Mouse (Mus musculus) intestine, embryonic 16.5 days (tissue): ENCODE data around the gene Treml4. TPM values are rescaled to one million over a fixed set of nuclear protein-coding genes. Genes with fewer than 3 reads are reported as not detected.

Source experiments
- ATAC-seq: fragments of 200-750 bp; cut with Nextera tagmentation; 2 replicates; pipeline ENCODE4 v1.8.0; 2017; ENCODE audit warnings: moderate TSS enrichment, moderate library complexity
- H3K27ac ChIP-seq: fragments of 300-500 bp; sonication (generic); 2 replicates; pipeline ENCODE4 v1.5.1; 2014; ENCODE audit warnings: mild to moderate bottlenecking, low read length
- H3K27me3 ChIP-seq: fragments of 300-500 bp; sonication (generic); replicated peaks from 2 replicates; pipeline ENCODE4 v1.6.1; 2014; ENCODE audit warnings: low read length, control low read depth, mixed read lengths; ENCODE audit not compliant: control insufficient read depth, insufficient read depth
- H3K36me3 ChIP-seq: fragments of 300-500 bp; sonication (generic); 2 replicates; pipeline ENCODE4 v1.6.1; 2014; ENCODE audit warnings: low read length, control low read depth; ENCODE audit not compliant: control insufficient read depth, insufficient read depth
- H3K4me1 ChIP-seq: fragments of 300-500 bp; sonication (generic); 2 replicates; pipeline ENCODE4 v1.6.1; 2014; ENCODE audit warnings: low read length, control low read depth, mixed read lengths; ENCODE audit not compliant: control insufficient read depth, insufficient read depth
- H3K4me2 ChIP-seq: fragments of 300-500 bp; sonication (generic); 2 replicates; pipeline ENCODE4 v1.6.1; 2014; ENCODE audit warnings: low read depth, low read length, control low read depth
- H3K4me3 ChIP-seq: fragments of 300-500 bp; sonication (generic); 2 replicates; pipeline ENCODE4 v1.5.1; 2014; ENCODE audit warnings: mild to moderate bottlenecking, low read length
- H3K9ac ChIP-seq: fragments of 300-500 bp; sonication (generic); 2 replicates; pipeline ENCODE4 v1.6.1; 2014; ENCODE audit warnings: low read depth, low read length
- H3K9me3 ChIP-seq: fragments of 300-500 bp; sonication (generic); 2 replicates; pipeline ENCODE4 v1.6.1; 2016; ENCODE audit warnings: low read length, control low read depth; ENCODE audit not compliant: control insufficient read depth
- WGBS: fragments of 180-500 bp; shearing (Covaris S2); extraction: QIAGEN DNeasy Blood & Tissue Kit; methylation state at CpG from one replicate; pipeline ENCODE4 v1.1.7; 2014; 5-methylcytosine and 5-hydroxymethylcytosine counted together
- polyA plus RNA-seq: library from polyadenylated mRNA; unstranded; fragments of >200 nt; fragmentation: Nextera tagmentation; extraction: Ambion mirVana; gene quantifications from 2 replicates; pipeline ENCODE4 v1.2.1, GENCODE M21; 2015

Gene Treml4
- polyA plus RNA-seq: 4.0 and 5.8 TPM in 2 replicates

GRCm38 (mm10) chr17:48263741-48264362 is at the start of gene Treml4:
Gene Treml4 (plus strand): TSS chr17:48264295.
- WGBS: 90% methylated on average over 3 of the region's 3 CpGs
- no peak for ATAC-seq
- no peak within 1 kb of the TSS for H3K9ac ChIP-seq

GRCm38 (mm10) chr17:48215429-48215828 is 48.7 kb upstream of the Treml4 start:
- H3K9me3 ChIP-seq: no peaks in the 10 kb centered on the region; the same call in 1 of the 2 replicates
- H3K4me3 ChIP-seq: no peak overlapping the region
- H3K9ac ChIP-seq: no peak overlapping the region
- no peaks in the 10 kb centered on the region for H3K36me3 ChIP-seq
- 85% methylated on average over 1 of the region's 1 CpGs for WGBS
- H3K27me3 ChIP-seq: no peaks in the 10 kb centered on the region
- H3K4me2 ChIP-seq: no peak overlapping the region
- no peaks in the 10 kb centered on the region for H3K4me1 ChIP-seq
- no peak overlapping the region for H3K27ac ChIP-seq
- ATAC-seq: no peak

More at GRCm38 (mm10) chr17:48263741-48264362, at the start of gene Treml4:
- Histone ChIP-seq H3K4me1 (peaks cover 13% of the 10 kb centered on the region), H3K27ac (peak within 1 kb of the TSS; percentile 51; the same call in 1 of the 2 replicates), H3K9me3 (peaks cover 7% of the 10 kb centered on the region; the same call in 1 of the 2 replicates), H3K36me3 (no peaks in the 10 kb centered on the region), H3K4me3 (no peak within 1 kb of the TSS), H3K4me2 (no peak within 1 kb of the TSS), H3K27me3 (no peaks in the 10 kb centered on the region)

DNA sequence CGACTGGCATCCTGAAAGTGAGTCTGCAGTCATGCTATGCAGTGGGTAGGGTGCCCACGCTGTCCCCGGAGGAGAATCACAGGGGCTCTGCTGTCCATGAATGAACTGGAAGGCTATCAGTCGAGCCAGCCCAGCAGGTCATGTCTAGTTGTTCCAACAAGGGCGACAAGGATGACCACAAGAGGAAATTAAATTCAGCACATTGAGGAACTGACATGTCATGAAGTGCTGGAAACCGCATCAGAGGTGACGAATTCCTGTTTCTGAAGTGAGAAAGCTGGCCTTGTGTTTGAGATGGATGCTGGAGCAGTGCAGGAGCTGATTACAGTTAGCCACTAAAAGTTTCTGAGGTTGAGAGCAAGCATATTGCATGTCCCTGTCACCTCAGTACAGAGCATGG is 33.4 kb upstream of the Treml4 start:
- H3K36me3 ChIP-seq: no peaks in the 10 kb centered on the region
- H3K9me3 ChIP-seq: no peaks in the 10 kb centered on the region
- no peak overlapping the region for H3K27ac ChIP-seq
- no peak overlapping the region for H3K9ac ChIP-seq
- no peak overlapping the region for H3K4me3 ChIP-seq
- H3K27me3 ChIP-seq: no peaks in the 10 kb centered on the region
- no peak overlapping the region for H3K4me2 ChIP-seq
- no peak for ATAC-seq
- 87% methylated on average over 7 of the region's 7 CpGs for WGBS
- no peaks in the 10 kb centered on the region for H3K4me1 ChIP-seq

DNA sequence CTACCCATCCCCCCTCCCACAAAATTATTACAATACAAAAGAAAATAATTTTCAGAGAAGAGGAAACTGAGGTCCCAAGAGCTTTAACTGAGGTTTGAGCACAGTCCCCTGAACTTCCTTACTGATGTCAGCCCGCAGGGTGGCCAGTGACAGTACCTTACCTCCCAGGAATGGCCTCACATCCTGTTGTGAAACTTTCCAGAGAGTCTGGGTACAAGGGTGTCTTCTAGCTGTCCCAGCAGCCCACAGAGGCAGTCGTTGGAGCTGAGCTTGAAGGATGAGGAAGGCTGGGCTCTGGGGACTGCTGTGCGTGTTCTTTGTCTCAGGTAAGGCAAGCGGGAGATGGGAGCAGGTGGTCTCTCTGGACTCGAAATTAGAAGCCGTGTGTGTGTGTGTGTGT is 31.6 kb upstream of the Treml4 start, which contains the start of gene Trem1:
Trem1 (plus strand) TSS at position 251 of the 400 bp plus-strand sequence.
- 74% methylated on average over 6 of the region's 6 CpGs for WGBS
- no peak within 1 kb of the TSS for H3K27ac ChIP-seq
- H3K27me3 ChIP-seq: no peaks in the 10 kb centered on the region
- no peaks in the 10 kb centered on the region for H3K9me3 ChIP-seq
- H3K9ac ChIP-seq: no peak within 1 kb of the TSS
- no peak within 1 kb of the TSS for H3K4me2 ChIP-seq
- H3K4me3 ChIP-seq: no peak within 1 kb of the TSS
- H3K4me1 ChIP-seq: no peaks in the 10 kb centered on the region
- no peak for ATAC-seq
- H3K36me3 ChIP-seq: no peaks in the 10 kb centered on the region

DNA sequence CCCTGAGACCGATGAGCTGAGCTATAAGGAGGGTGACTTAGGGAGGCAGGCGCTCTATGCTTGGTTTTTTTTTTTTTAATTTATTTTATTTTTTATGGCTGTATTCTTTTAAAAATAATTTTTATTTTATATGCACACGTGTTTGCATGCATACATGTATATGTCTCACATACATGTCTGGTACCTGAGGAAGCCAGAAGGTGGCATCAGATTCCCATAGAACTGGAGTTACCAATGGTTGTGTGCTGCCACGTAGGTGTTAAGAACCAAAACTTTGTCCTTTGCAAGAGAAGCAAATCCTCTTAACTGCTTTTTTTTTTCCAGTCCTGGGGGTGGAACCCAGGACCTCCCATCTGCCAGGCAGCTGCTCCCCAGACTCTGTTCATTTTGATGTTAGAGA is 30.3 kb upstream of the Treml4 start:
- Histone ChIP-seq H3K27ac (no peak overlapping the region), H3K36me3 (no peaks in the 10 kb centered on the region), H3K27me3 (no peaks in the 10 kb centered on the region), H3K4me2 (no peak overlapping the region), H3K9ac (no peak overlapping the region), H3K4me3 (no peak overlapping the region), H3K9me3 (no peaks in the 10 kb centered on the region), H3K4me1 (no peaks in the 10 kb centered on the region)
- WGBS: 95% methylated on average over 4 of the region's 4 CpGs
- ATAC-seq: no peak

- H3K27ac ChIP-seq: no peak overlapping the region
- H3K36me3 ChIP-seq: no peaks in the 10 kb centered on the region
- H3K4me3 ChIP-seq: no peak overlapping the region
- WGBS: 73% methylated on average over 5 of the region's 5 CpGs
- no peaks in the 10 kb centered on the region for H3K27me3 ChIP-seq
- no peak for ATAC-seq
- no peak overlapping the region for H3K4me2 ChIP-seq
- H3K4me1 ChIP-seq: no peaks in the 10 kb centered on the region
- no peak overlapping the region for H3K9ac ChIP-seq
- no peaks in the 10 kb centered on the region for H3K9me3 ChIP-seq
Measured at GRCm38 (mm10) chr17:48234550-48234949, 29.5 kb upstream of the Treml4 start.

DNA sequence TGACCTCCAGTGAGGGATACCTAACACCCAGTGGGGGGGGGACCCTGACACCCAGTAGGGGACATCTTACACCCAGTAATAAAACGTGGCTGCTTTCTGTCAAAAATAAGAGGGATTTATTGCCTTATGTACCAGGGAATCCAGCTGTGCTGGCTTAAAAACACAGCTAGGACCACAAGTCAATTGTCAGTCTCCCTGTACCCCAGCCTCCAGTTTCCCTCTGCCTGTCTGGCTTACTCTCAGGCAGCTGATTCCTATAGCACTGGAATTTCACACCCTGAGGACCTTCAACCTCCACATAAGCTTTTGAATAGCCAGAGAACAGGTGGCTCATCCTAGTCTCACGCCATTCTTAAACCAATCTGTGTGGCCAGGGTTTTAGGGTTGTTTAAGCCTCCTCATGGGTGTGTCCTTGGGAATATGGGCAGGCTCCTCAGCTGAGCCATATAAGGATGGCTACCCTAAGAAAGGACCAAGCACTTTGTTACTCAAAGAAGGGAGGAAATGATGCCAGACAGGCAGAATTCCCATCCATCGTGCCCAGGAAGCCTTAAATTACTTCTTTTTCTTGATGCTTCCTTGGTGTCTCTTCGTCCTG is 28.2 kb upstream of the Treml4 start:
- H3K4me2 ChIP-seq: no peak overlapping the region
- no peak overlapping the region for H3K4me3 ChIP-seq
- no peaks in the 10 kb centered on the region for H3K27me3 ChIP-seq
- H3K36me3 ChIP-seq: no peaks in the 10 kb centered on the region
- H3K27ac ChIP-seq: no peak overlapping the region
- 39% methylated on average over 4 of the region's 4 CpGs for WGBS
- H3K4me1 ChIP-seq: no peaks in the 10 kb centered on the region
- H3K9me3 ChIP-seq: no peaks in the 10 kb centered on the region
- no peak for ATAC-seq
- no peak overlapping the region for H3K9ac ChIP-seq

GRCm38 (mm10) chr17:48237621-48238020 is 26.5 kb upstream of the Treml4 start:
- no peak overlapping the region for H3K9ac ChIP-seq
- H3K4me2 ChIP-seq: no peak overlapping the region
- H3K36me3 ChIP-seq: no peaks in the 10 kb centered on the region
- WGBS: 91% methylated on average over 8 of the region's 8 CpGs
- H3K9me3 ChIP-seq: no peaks in the 10 kb centered on the region
- no peaks in the 10 kb centered on the region for H3K27me3 ChIP-seq
- no peak for ATAC-seq
- H3K4me1 ChIP-seq: no peaks in the 10 kb centered on the region
- no peak overlapping the region for H3K27ac ChIP-seq
- H3K4me3 ChIP-seq: no peak overlapping the region

DNA sequence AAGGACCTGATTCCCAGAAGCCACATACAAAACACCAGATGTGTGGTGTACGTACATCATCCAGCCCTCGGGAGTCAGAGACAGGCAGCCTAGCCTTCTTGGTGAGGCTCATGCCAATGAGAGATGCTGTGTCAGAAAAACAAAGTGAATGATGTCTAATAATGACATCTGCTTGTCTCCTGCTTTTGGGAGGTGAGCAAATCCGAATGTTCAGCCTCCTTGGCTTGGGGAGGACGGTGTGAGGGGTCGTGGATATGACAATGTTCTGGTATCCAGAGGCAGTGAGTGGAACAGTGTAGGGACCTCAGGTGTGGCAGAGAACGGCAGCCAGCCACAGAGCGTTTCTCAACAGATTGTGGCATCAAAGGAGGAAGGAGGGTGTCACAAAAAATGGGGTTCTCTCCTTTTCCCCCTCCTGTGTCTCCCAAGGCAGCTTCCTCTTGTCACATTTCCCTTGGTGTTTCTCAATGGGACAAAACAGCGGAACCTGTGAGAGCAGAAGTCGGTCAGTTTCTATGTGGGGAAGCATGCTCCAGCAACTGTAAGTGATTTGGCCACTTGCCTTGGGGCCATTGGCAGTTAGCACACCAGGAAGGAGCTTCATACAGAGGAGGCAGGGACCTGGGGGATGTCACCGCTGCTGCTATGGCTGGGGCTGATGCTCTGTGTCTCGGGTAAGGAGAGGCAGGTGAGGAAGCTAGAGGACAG is 16.7 kb upstream of the Treml4 start, which contains the start of gene Trem3:
Trem3 (plus strand) TSS at position 557 of the 708 bp plus-strand sequence.
- no peaks in the 10 kb centered on the region for H3K27me3 ChIP-seq
- H3K4me2 ChIP-seq: no peak within 1 kb of the TSS
- no peaks in the 10 kb centered on the region for H3K36me3 ChIP-seq
- WGBS: 81% methylated on average over 11 of the region's 11 CpGs
- H3K4me3 ChIP-seq: no peak within 1 kb of the TSS
- ATAC-seq: no peak
- no peak within 1 kb of the TSS for H3K27ac ChIP-seq
- no peak within 1 kb of the TSS for H3K9ac ChIP-seq
- H3K4me1 ChIP-seq: no peaks in the 10 kb centered on the region
- no peaks in the 10 kb centered on the region for H3K9me3 ChIP-seq
